Mouse (Mus musculus) MEL (cell line): ENCODE results near the gene Ss18l2.

Experiments
- CTCF ChIP-seq, 3 experiments: IDR thresholded peaks in 2 of 3; conservative IDR thresholded peaks in 1 of 3; 2 replicates each; pipeline ENCODE4 v1.5.1; 2011 to 2012; ENCODE audit warnings: low read length in 3 of 3, low read depth in 2 of 3, mild to moderate bottlenecking in 2 of 3, improper control_type of control experiment in 1 of 3, inconsistent platforms in 1 of 3, mixed read lengths in 1 of 3, moderate library complexity in 1 of 3; ENCODE audit not compliant: control insufficient read depth in 1 of 3, insufficient read depth in 1 of 3, poor library complexity in 1 of 3, severe bottlenecking in 1 of 3
- GABPA ChIP-seq: IDR thresholded peaks from 2 replicates; pipeline ENCODE4 v1.6.1; 2012; ENCODE audit warnings: low read depth, mild to moderate bottlenecking, inconsistent platforms, low read length, improper control_type of control experiment, moderate library complexity
- MAZ ChIP-seq: IDR thresholded peaks from 2 replicates; pipeline ENCODE4 v1.6.1; 2012; ENCODE audit warnings: low read depth, mild to moderate bottlenecking, inconsistent platforms, low read length, improper control_type of control experiment

- TF ChIP-seq CTCF (IDR thresholded peaks at IDR 0.05 in 2 of 3, conservative IDR thresholded peaks at IDR 0.05 in 1 of 3; ENCODE audit: control insufficient read depth in 1 of 3, insufficient read depth in 1 of 3, low read depth in 2 of 3, low read length in 3 of 3, poor library complexity in 1 of 3, severe bottlenecking in 1 of 3): no peak
- TF ChIP-seq GABPA: no peak
- TF ChIP-seq MAZ: no peak
Observed at GRCm38 (mm10) chr9:121696626-121697025, 13.5 kb upstream of the Ss18l2 start.
